Mouse (Mus musculus): ENCODE measurements at regions not wholly inside any gene's neighbourhood (a gene's known extent, or its start where the extent isn't known, plus 50 kb on each side); places are given as distances from the start of the nearest gene placed in this dataset.

DNA sequence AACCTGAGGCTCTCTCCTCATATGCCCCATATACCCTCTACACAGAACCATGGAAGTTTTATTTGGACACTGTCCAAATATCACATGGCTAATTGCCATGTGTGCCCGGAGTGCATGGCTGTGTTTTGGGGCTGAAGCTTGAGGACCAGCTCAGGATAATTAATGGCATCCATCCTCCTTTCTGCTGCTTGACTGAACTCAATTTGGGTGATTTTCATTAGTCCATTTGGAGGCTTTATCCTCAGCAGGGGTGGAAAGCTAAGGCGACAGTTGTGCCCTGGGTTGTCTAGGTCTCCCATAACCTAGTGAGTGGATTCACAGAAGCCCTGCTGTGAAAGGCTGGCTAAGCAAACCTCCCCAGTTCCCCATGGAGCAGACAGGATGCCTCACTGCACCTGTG, 148.5 kb upstream of the 4931429L15Rik start:
- no peak overlapping the region for H3K4me3 ChIP-seq (ENCODE audit: low read depth, low read length)
- H3K27me3 ChIP-seq (ENCODE audit: insufficient read depth, low read length): no peaks in the 10 kb centered on the region
- no peak overlapping the region for H3K4me2 ChIP-seq (ENCODE audit: low read depth, low read length)
- no peak for DNase-seq
- no peaks in the 10 kb centered on the region for H3K9me3 ChIP-seq (ENCODE audit: low read length)
- WGBS (ENCODE audit: insufficient replicate concordance): 49% methylated on average over 2 of the region's 2 CpGs
- no peak for ATAC-seq
- TF ChIP-seq CTCF (IDR thresholded peaks at IDR 0.05; ENCODE audit: low read depth) (no peak), EP300 (IDR thresholded peaks at IDR 0.05; ENCODE audit: low read depth) (no peak)
- no peak overlapping the region for H3K27ac ChIP-seq (ENCODE audit: low read depth)
- no peaks in the 10 kb centered on the region for H3K36me3 ChIP-seq (replicated peaks; ENCODE audit: insufficient read depth, low read length)
- no peaks in the 10 kb centered on the region for H3K4me1 ChIP-seq (ENCODE audit: insufficient read depth)
- no peak overlapping the region for H3K9ac ChIP-seq (replicated peaks)

DNA sequence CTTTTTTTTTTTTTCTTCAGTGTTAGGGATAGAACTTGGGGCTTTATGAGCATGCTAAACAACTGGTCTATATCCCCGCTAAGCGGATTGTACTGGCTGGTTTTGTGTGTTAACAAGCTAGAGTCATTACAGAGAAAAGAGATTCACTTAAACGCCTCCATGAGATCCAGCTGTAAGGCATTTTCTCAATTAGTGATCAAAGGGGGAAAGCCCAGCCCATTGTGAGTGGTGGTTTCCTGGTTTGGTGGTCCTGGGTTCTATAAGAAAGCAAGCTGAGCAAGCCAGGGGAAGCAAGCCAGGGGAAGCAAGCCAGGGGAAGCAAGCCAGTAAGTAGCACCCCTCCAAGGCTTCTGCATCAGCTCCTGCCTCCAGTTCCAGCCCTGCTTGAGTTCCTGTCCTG, 147.9 kb upstream of the 4931429L15Rik start:
- H3K27ac ChIP-seq (ENCODE audit: low read depth): no peak overlapping the region
- no peaks in the 10 kb centered on the region for H3K27me3 ChIP-seq (ENCODE audit: insufficient read depth, low read length)
- no peaks in the 10 kb centered on the region for H3K36me3 ChIP-seq (replicated peaks; ENCODE audit: insufficient read depth, low read length)
- no peak overlapping the region for H3K9ac ChIP-seq (replicated peaks)
- no peaks in the 10 kb centered on the region for H3K9me3 ChIP-seq (ENCODE audit: low read length)
- no peak for ATAC-seq
- TF ChIP-seq CTCF (IDR thresholded peaks at IDR 0.05; ENCODE audit: low read depth) (no peak), EP300 (IDR thresholded peaks at IDR 0.05; ENCODE audit: low read depth) (no peak)
- DNase-seq: no peak
- 76% methylated on average over 3 of the region's 3 CpGs for WGBS (ENCODE audit: insufficient replicate concordance)
- H3K4me1 ChIP-seq (ENCODE audit: insufficient read depth): no peaks in the 10 kb centered on the region
- H3K4me3 ChIP-seq (ENCODE audit: low read depth, low read length): no peak overlapping the region
- H3K4me2 ChIP-seq (ENCODE audit: low read depth, low read length): no peak overlapping the region

DNA sequence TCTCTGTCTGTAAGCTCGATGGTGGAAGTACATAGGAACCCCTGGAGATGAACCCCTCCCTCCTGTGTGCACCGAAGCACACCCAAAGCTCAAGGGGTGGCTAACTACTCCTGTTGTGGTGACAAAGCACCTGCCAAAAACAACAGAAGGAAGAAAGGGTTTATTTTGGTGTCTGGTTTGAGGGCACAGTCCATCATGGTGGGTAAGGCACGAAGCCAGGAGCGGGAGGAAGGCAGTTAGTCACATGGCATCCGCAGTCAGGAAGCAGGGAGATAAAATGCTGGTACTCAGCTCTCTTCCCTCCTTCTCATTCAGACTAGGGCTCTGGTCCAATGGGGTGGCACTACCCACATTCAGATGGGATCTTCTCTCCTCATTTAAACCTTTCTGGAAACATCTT, 142.9 kb upstream of the 4931429L15Rik start:
- Histone ChIP-seq H3K4me2 (ENCODE audit: low read depth, low read length) (no peak overlapping the region), H3K9ac (replicated peaks) (no peak overlapping the region), H3K27me3 (ENCODE audit: insufficient read depth, low read length) (no peaks in the 10 kb centered on the region), H3K4me1 (ENCODE audit: insufficient read depth) (no peaks in the 10 kb centered on the region), H3K27ac (ENCODE audit: low read depth) (no peak overlapping the region), H3K36me3 (replicated peaks; ENCODE audit: insufficient read depth, low read length) (no peaks in the 10 kb centered on the region), H3K4me3 (ENCODE audit: low read depth, low read length) (no peak overlapping the region), H3K9me3 (ENCODE audit: low read length) (no peaks in the 10 kb centered on the region)
- ATAC-seq (no peak), DNase-seq (no peak)
- 75% methylated on average over 5 of the region's 5 CpGs for WGBS (ENCODE audit: insufficient replicate concordance)
- TF ChIP-seq CTCF (IDR thresholded peaks at IDR 0.05; ENCODE audit: low read depth) (no peak), EP300 (IDR thresholded peaks at IDR 0.05; ENCODE audit: low read depth) (no peak)

DNA sequence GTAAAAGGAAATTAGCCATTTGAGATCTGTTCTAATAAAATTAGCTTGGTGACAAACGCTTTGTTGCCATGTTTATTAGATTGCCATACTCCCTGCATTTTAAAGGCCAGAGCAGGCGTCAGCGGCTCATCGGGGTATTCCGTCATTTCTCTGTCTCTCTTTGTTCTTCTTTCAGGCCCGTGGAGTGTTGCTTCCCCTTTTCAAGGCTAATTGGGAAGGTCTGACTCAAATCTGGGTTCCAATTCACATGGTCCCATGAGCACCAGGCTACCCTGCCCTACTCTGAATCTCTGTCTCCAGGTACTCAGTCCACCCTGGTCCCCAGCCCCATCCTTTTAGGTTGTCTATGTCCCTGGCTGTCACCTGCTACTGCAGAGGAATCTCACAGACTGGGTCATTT, 138.2 kb upstream of the 4931429L15Rik start:
- WGBS (ENCODE audit: insufficient replicate concordance): 72% methylated on average over 6 of the region's 6 CpGs
- H3K4me1 ChIP-seq (ENCODE audit: insufficient read depth): no peaks in the 10 kb centered on the region
- DNase-seq (no peak), ATAC-seq (no peak)
- no peaks in the 10 kb centered on the region for H3K36me3 ChIP-seq (replicated peaks; ENCODE audit: insufficient read depth, low read length)
- no peak overlapping the region for H3K9ac ChIP-seq (replicated peaks)
- H3K27me3 ChIP-seq (ENCODE audit: insufficient read depth, low read length): no peaks in the 10 kb centered on the region
- H3K27ac ChIP-seq (ENCODE audit: low read depth): no peak overlapping the region
- TF ChIP-seq CTCF (IDR thresholded peaks at IDR 0.05; ENCODE audit: low read depth): no peak
- no peak for TF ChIP-seq EP300 (IDR thresholded peaks at IDR 0.05; ENCODE audit: low read depth)
- H3K4me2 ChIP-seq (ENCODE audit: low read depth, low read length): no peak overlapping the region
- H3K9me3 ChIP-seq (ENCODE audit: low read length): no peaks in the 10 kb centered on the region
- no peak overlapping the region for H3K4me3 ChIP-seq (ENCODE audit: low read depth, low read length)

DNA sequence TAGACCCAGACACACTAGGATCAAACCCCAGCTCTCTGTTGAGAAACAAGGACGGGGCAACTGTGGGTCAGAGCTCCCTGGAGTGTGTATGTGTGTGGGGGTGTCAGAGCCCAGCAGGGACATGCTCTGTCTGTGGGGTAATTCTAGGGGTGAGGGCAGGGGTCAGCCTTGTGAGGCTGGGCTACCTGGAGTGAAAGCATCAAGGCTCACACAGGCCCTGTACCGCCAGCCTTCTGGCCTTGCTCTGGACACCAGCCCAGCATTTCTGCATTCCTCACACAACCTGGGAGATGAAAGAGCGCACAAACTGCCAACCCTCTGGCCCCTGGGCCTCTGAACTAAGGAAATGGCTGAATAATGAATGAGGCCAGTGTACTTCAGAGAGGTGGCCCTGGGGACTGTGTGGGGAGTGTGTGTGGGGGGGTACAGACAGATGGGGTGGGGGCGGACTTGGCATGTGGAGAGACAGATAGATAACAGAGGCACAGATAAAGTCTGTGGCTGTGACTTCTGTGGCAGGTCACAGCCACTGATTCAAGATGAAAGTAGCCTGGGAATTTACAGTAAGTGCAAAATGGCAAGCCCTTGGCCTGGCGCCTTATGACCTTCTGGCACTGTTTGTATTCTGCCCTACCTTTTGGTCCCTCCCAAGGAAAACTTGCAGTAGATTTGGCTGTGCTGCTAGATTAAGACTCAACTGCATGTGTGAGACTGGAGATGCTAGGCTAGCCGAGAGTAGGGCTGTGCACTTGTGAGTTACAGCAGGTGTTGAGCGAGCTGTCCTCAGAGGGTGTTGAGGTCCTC, 135.2 kb upstream of the 4931429L15Rik start:
- Histone ChIP-seq H3K9ac (replicated peaks) (no peak overlapping the region), H3K36me3 (replicated peaks; ENCODE audit: insufficient read depth, low read length) (no peaks in the 10 kb centered on the region), H3K27me3 (ENCODE audit: insufficient read depth, low read length) (no peaks in the 10 kb centered on the region), H3K27ac (ENCODE audit: low read depth) (no peak overlapping the region), H3K9me3 (ENCODE audit: low read length) (no peaks in the 10 kb centered on the region), H3K4me1 (ENCODE audit: insufficient read depth) (no peaks in the 10 kb centered on the region), H3K4me3 (ENCODE audit: low read depth, low read length) (no peak overlapping the region), H3K4me2 (ENCODE audit: low read depth, low read length) (no peak overlapping the region)
- TF ChIP-seq EP300 (IDR thresholded peaks at IDR 0.05; ENCODE audit: low read depth) (no peak), CTCF (IDR thresholded peaks at IDR 0.05; ENCODE audit: low read depth) (no peak)
- no peak for DNase-seq
- 68% methylated on average over 7 of the region's 7 CpGs for WGBS (ENCODE audit: insufficient replicate concordance)
- no peak for ATAC-seq

DNA sequence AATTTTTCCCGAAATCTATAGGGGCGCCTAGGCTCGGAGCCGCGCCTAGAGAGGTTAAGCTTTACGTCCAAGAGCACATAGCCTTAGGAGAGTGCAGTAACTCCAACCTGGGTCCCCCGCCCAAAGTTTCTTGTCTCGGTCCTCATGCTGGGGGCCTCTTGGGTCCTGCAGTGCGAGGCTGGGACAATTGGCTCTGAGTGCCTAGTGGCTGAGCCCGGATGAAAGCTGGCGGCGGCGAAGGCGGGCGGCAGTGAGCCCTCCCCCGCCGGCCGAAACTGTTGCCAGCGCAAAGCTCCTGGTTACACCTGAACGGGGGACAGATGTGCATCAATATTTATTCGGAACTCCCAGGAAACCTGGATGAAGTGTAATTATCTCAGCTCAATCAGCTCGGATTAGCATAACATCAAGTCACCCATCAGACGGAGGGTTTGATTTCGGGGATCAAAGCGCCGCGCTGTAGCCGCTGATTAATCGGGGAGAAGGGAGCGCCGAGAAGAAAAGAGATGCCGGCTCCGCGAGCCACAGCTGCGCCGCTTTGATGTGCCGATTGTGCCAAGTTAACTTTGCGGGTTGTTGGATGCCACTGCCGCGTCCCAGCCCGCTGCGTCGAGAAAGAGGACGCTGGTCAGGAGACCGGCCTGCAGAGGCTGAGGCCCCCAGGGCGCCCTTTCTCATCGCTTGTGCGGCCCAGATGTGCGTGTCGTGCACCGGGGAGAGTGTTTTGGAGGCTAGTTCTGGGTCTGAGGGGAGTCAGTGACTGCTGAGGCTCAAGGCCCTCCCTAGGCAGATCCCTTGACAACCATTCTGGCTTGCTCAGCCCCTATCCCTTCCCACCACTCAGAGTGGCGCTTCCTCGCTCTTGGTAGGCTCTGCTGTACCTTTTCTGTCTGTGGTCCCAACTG, 123.7 kb upstream of the 4931429L15Rik start:
- DNase-seq (no peak), ATAC-seq (no peak)
- no peak for TF ChIP-seq CTCF (IDR thresholded peaks at IDR 0.05; ENCODE audit: low read depth)
- TF ChIP-seq EP300 (IDR thresholded peaks at IDR 0.05; ENCODE audit: low read depth): no peak
- peaks cover 37% of the 10 kb centered on the region for H3K27me3 ChIP-seq (ENCODE audit: insufficient read depth, low read length)
- H3K27ac ChIP-seq (ENCODE audit: low read depth): no peak overlapping the region
- 3% methylated on average over 49 of the region's 53 CpGs for WGBS (ENCODE audit: insufficient replicate concordance)
- H3K4me2 ChIP-seq (ENCODE audit: low read depth, low read length): peak overlapping the region; percentile 19; the same call in 1 of the 2 replicates
- no peak overlapping the region for H3K4me3 ChIP-seq (ENCODE audit: low read depth, low read length)
- H3K36me3 ChIP-seq (replicated peaks; ENCODE audit: insufficient read depth, low read length): no peaks in the 10 kb centered on the region
- no peaks in the 10 kb centered on the region for H3K9me3 ChIP-seq (ENCODE audit: low read length)
- no peaks in the 10 kb centered on the region for H3K4me1 ChIP-seq (ENCODE audit: insufficient read depth)
- no peak overlapping the region for H3K9ac ChIP-seq (replicated peaks)

Data from liver, postnatal 0 days (tissue).